Mouse (Mus musculus): Measurements from ENCODE around the gene BC030870. TPM values are rescaled to one million over a fixed set of nuclear protein-coding genes. Genes with fewer than 3 reads are reported as not detected.
"Not testable (repeated sequence)": the region's sequence is repeated elsewhere in the genome, so short reads cannot be mapped to it uniquely, and the experiment has no call there.

Gene BC030870
- polyA plus RNA-seq (2015; fragmentation: Nextera tagmentation; extraction: Ambion mirVana) = 0.19 and 0.24 TPM in 2 replicates

DNA sequence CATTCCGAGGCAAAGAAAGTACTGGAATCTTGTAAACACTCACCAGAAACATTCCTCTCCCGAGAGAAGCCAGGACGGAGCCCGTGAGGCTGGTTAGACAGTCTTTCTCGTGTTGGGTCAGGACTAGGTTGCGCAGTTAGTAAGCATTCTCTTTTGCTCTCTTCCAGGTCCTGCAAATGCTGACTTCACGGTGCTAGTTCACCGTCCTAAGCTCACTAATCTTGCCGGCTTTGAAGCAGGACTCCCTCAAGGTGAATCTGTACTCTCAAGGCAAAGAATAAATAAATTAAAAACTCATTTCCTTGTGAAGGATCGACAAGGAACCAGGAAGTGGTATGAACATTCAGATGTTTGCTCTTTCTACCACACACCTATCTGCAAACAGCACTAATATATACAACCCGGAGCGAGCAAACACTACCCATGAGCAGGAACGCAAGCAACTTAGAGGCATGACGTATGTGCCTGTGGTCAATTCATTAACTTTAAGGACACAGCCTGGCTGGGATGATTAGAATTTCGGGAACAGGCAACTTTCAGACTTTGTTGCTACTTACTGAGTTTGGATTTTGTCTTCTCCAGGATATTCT lies at the start of gene BC030870:
Gene BC030870, minus strand, starts transcription at position 365 of the 590 bp plus-strand sequence.
- Histone ChIP-seq H3K9ac (ENCODE audit: low read length) (no peak within 1 kb of the TSS), H3K4me2 (ENCODE audit: low read depth, low read length) (no peak within 1 kb of the TSS), H3K27ac (ENCODE audit: low read length) (no peak within 1 kb of the TSS), H3K36me3 (ENCODE audit: control insufficient read depth, insufficient read depth) (no peaks in the 10 kb centered on the region), H3K27me3 (ENCODE audit: control insufficient read depth, insufficient read depth, low read length) (no peaks in the 10 kb centered on the region), H3K4me3 (ENCODE audit: low read length) (no peak within 1 kb of the TSS), H3K9me3 (replicated peaks; ENCODE audit: control insufficient read depth, low read length) (no peaks in the 10 kb centered on the region), H3K4me1 (ENCODE audit: control insufficient read depth, insufficient read depth, low read length) (no peaks in the 10 kb centered on the region)
- 72% methylated on average over 15 of the region's 15 CpGs for WGBS
- ATAC-seq (replicated peaks; ENCODE audit: extremely low read depth, insufficient read depth, low FRiP score) = no peak

DNA sequence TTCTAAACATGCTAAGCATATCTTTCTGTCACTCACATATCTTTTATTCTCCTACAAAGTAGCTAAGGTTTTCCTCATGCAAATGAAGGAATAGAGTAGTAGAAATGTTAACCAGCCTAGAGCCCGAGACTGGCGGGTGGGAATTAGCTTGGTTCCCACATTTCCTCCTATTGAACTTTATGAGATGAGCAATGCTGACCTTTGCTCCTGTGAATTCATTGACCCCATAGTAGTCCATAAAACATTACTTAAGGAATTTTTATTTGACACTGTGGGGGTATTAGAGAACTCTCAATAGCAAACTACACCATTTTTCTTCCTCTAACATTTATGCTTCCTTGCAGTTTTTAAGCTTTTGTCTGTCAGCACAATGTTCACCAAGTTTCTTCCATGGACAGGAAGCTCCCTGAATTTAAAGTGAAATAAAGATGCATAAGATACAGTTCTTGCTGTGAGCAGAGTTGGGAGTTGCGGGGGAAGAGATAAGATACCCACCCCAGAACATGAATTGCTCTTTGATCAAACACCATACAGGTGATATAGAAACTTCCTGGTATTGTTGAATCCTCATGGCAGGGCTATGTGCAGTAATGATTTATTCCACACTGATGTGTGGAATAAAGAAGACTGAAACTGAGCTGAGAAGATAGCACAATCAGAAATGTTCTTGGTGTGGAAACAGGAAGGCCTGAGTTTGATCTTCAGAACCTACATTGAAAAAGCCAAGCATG lies 45.5 kb upstream of the BC030870 start:
- no peak for ATAC-seq (replicated peaks; ENCODE audit: extremely low read depth, insufficient read depth, low FRiP score)
- H3K4me3 ChIP-seq (ENCODE audit: low read length) = no peak overlapping the region
- H3K4me1 ChIP-seq (ENCODE audit: control insufficient read depth, insufficient read depth, low read length) = no peaks in the 10 kb centered on the region
- H3K27ac ChIP-seq (ENCODE audit: low read length) = no peak overlapping the region
- 65% methylated on average over 3 of the region's 3 CpGs for WGBS
- H3K27me3 ChIP-seq (ENCODE audit: control insufficient read depth, insufficient read depth, low read length) = no peaks in the 10 kb centered on the region
- H3K9me3 ChIP-seq (replicated peaks; ENCODE audit: control insufficient read depth, low read length) = no peaks in the 10 kb centered on the region
- H3K36me3 ChIP-seq (ENCODE audit: control insufficient read depth, insufficient read depth) = no peaks in the 10 kb centered on the region
- no peak overlapping the region for H3K4me2 ChIP-seq (ENCODE audit: low read depth, low read length)
- H3K9ac ChIP-seq (ENCODE audit: low read length) = no peak overlapping the region

DNA sequence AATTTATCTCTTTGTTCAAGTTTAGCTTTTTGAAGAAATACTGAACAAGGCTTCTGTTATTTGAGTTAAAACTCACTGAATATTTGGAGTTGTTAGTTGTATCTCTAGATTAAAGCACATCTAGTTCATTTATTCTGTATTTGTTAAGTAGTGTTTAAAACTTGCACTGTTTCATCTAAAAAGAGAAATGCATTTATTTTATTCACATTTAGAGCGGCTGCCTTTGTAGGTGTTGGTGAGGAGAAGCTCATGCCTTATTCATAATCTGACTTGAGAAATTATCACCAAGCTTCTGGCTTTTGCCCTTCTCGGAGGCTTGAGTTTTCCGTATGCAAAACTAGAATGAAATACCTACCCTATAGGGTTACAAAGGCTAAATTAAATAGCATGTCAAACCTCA lies 39.8 kb upstream of the BC030870 start:
- Histone ChIP-seq H3K4me1 (ENCODE audit: control insufficient read depth, insufficient read depth, low read length) (no peaks in the 10 kb centered on the region), H3K27me3 (ENCODE audit: control insufficient read depth, insufficient read depth, low read length) (no peaks in the 10 kb centered on the region), H3K4me2 (ENCODE audit: low read depth, low read length) (no peak overlapping the region), H3K9ac (ENCODE audit: low read length) (no peak overlapping the region), H3K27ac (ENCODE audit: low read length) (no peak overlapping the region), H3K4me3 (ENCODE audit: low read length) (no peak overlapping the region), H3K9me3 (replicated peaks; ENCODE audit: control insufficient read depth, low read length) (no peaks in the 10 kb centered on the region), H3K36me3 (ENCODE audit: control insufficient read depth, insufficient read depth) (no peaks in the 10 kb centered on the region)
- ATAC-seq (replicated peaks; ENCODE audit: extremely low read depth, insufficient read depth, low FRiP score) = no peak
- 78% methylated on average over 3 of the region's 3 CpGs for WGBS

DNA sequence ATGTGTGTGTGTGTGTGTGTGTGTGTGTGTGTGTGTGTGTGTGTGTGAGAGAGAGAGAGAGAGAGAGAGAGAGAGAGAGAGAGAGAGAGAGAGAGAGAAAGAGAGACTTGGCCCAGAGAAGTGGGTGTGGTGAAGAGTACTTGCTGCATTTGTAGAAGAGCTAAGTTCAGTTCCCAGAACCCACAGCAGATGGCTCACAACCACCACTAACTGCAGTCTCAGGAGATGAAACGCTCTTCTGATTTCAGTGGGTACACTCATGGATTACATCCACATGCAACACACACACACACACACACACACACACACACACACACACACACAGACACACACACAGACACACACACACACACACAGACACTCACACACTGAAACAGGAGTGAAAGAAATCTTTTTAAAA lies 31.3 kb upstream of the BC030870 start:
- H3K4me1 ChIP-seq (ENCODE audit: control insufficient read depth, insufficient read depth, low read length); H3K27ac ChIP-seq (ENCODE audit: low read length); ATAC-seq (replicated peaks; ENCODE audit: extremely low read depth, insufficient read depth, low FRiP score); H3K9me3 ChIP-seq (replicated peaks; ENCODE audit: control insufficient read depth, low read length); H3K4me3 ChIP-seq (ENCODE audit: low read length); H3K9ac ChIP-seq (ENCODE audit: low read length); H3K27me3 ChIP-seq (ENCODE audit: control insufficient read depth, insufficient read depth, low read length); H3K36me3 ChIP-seq (ENCODE audit: control insufficient read depth, insufficient read depth); H3K4me2 ChIP-seq (ENCODE audit: low read depth, low read length): not testable (repeated sequence)
- WGBS = 44% methylated on average over 1 of the region's 1 CpGs

DNA sequence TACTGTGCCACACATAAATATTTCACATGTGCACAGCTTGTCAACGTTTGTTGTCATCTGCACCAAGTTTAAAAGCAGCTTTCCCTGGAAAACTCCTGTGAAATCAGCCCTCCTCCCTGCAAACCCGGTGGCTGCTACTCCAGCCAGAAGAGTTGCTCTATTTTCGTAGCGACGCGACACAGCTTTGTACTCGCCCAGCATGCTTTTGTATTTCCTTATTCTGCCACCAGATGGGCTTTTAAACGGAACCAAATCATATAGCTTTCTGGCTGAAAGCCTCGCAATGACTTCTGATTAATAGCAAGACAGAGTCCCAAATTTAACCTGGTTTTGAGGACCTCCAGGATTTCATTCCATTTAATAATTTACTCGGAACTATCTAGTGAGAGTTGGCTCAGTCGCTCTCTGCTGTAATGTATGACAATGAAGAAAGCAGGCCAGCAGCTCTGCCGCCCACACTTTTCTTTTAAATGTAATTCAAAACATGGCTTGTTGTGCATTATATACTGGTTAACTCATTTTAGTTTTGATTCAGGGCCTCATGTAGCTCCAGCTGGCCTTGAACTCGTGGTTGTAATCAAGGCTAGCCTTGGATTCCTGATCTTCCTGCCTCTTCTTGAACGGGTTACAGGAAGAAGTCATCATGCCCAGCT lies 29.9 kb upstream of the BC030870 start:
- Histone ChIP-seq H3K36me3 (ENCODE audit: control insufficient read depth, insufficient read depth) (no peaks in the 10 kb centered on the region), H3K27ac (ENCODE audit: low read length) (no peak overlapping the region), H3K4me3 (ENCODE audit: low read length) (no peak overlapping the region), H3K27me3 (ENCODE audit: control insufficient read depth, insufficient read depth, low read length) (no peaks in the 10 kb centered on the region), H3K4me2 (ENCODE audit: low read depth, low read length) (no peak overlapping the region), H3K9me3 (replicated peaks; ENCODE audit: control insufficient read depth, low read length) (no peaks in the 10 kb centered on the region), H3K4me1 (ENCODE audit: control insufficient read depth, insufficient read depth, low read length) (no peaks in the 10 kb centered on the region), H3K9ac (ENCODE audit: low read length) (no peak overlapping the region)
- no peak for ATAC-seq (replicated peaks; ENCODE audit: extremely low read depth, insufficient read depth, low FRiP score)
- WGBS = 66% methylated on average over 14 of the region's 14 CpGs

DNA sequence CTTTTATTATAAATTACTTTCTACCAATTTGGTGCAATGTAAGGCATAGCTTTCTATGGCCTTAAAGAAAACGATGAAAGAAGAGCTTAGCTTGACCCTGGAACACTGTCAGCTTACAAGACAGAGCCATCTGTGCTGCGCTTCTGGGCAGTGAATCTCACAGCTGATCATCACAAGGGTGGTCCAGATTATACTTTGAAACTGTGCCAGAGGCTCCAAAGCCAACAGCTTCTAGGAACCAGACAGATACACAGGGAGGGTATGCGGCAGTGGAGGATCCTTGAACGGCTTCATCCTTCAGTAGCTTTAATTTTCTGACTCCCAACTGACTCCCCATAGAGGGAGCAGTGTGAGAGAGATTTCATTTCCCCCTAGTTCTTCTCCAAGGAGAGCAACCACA lies 28.5 kb upstream of the BC030870 start:
- Histone ChIP-seq H3K9me3 (replicated peaks; ENCODE audit: control insufficient read depth, low read length) (no peaks in the 10 kb centered on the region), H3K9ac (ENCODE audit: low read length) (no peak overlapping the region), H3K4me3 (ENCODE audit: low read length) (no peak overlapping the region), H3K27me3 (ENCODE audit: control insufficient read depth, insufficient read depth, low read length) (no peaks in the 10 kb centered on the region), H3K27ac (ENCODE audit: low read length) (no peak overlapping the region), H3K4me2 (ENCODE audit: low read depth, low read length) (no peak overlapping the region), H3K4me1 (ENCODE audit: control insufficient read depth, insufficient read depth, low read length) (no peaks in the 10 kb centered on the region), H3K36me3 (ENCODE audit: control insufficient read depth, insufficient read depth) (no peaks in the 10 kb centered on the region)
- no peak for ATAC-seq (replicated peaks; ENCODE audit: extremely low read depth, insufficient read depth, low FRiP score)
- WGBS = 86% methylated on average over 4 of the region's 4 CpGs

DNA sequence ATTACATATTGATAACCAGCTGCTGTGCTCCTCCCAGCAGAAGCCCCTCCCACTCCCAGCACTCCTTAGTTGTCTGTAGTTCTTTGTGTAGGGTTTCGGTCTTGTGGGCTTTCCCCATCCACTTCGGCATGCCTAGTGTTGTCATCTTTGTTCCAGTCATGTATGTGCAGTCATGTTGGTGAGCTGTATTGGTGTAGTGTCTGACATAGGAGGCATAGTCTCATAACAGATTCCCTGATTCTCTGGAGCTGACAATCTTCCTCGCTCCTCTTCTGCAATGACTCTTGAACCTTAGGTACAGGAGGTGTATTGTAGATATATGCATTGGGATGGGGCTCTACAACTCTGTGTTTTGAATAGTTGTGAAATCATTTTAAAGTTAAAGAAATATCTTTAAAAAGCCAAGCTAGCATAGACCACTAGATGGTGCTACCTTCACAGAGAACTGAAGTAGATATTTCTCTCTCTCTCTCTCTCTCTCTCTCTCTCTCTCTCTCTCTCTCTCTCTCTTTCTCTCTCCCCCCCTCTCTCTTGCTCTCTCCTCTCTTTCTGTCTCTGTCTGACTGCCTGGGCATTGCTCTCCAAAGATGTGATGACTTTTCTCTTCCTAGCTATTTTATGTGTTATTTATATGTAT lies 9.6 kb upstream of the BC030870 start:
- no peak overlapping the region for H3K9ac ChIP-seq (ENCODE audit: low read length)
- no peak overlapping the region for H3K4me2 ChIP-seq (ENCODE audit: low read depth, low read length)
- no peaks in the 10 kb centered on the region for H3K36me3 ChIP-seq (ENCODE audit: control insufficient read depth, insufficient read depth)
- H3K9me3 ChIP-seq (replicated peaks; ENCODE audit: control insufficient read depth, low read length) = no peaks in the 10 kb centered on the region; the same call in 1 of the 2 replicates
- H3K4me1 ChIP-seq (ENCODE audit: control insufficient read depth, insufficient read depth, low read length) = no peaks in the 10 kb centered on the region
- WGBS = 58% methylated on average over 3 of the region's 3 CpGs
- no peak overlapping the region for H3K4me3 ChIP-seq (ENCODE audit: low read length)
- no peak for ATAC-seq (replicated peaks; ENCODE audit: extremely low read depth, insufficient read depth, low FRiP score)
- H3K27ac ChIP-seq (ENCODE audit: low read length) = no peak overlapping the region
- no peaks in the 10 kb centered on the region for H3K27me3 ChIP-seq (ENCODE audit: control insufficient read depth, insufficient read depth, low read length)

DNA sequence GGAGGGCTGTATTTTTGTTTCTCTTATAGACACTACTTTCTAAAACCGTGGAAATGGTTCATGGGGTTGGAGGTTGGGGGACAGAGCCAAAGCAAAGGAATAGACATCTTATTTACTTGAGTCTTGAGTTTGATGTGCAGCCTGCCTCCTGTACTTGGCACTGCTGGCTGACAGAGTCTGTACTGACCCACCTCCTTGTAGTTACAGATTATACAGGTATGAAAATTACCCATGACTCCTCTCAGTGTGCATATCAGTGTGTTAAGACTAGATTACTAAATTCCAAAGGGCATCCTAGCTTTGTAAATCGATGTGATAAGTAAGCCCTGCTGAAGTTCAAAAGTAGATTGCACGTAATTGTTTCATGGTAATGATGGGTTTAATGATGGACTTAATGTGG lies 2.9 kb downstream of the BC030870 start:
- no peak for ATAC-seq (replicated peaks; ENCODE audit: extremely low read depth, insufficient read depth, low FRiP score)
- WGBS = 71% methylated on average over 3 of the region's 3 CpGs

DNA sequence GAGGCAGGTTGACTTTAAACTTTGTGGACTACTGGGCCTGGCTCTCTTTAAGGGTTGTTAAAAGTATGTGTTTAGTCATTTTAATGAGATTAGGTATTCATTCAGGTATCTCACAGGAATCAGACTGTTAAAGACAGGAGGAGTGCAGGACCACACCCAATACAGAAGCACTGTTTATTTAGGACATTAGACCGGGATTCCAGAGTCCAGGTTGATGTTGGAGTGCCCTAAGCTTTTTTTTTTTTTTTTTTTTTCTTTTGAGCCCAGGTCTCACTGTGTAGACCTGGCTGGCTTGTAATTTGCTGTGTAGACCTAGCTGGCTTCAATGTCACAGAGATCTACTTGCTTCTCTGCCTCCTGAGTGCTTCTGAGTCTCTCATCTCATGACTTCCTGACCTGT lies 3.3 kb downstream of the BC030870 start:
- Histone ChIP-seq H3K9ac (ENCODE audit: low read length) (no peak overlapping the region), H3K36me3 (ENCODE audit: control insufficient read depth, insufficient read depth) (no peaks in the 10 kb centered on the region), H3K27ac (ENCODE audit: low read length) (no peak overlapping the region), H3K4me3 (ENCODE audit: low read length) (no peak overlapping the region), H3K27me3 (ENCODE audit: control insufficient read depth, insufficient read depth, low read length) (no peaks in the 10 kb centered on the region), H3K4me1 (ENCODE audit: control insufficient read depth, insufficient read depth, low read length) (no peaks in the 10 kb centered on the region), H3K9me3 (replicated peaks; ENCODE audit: control insufficient read depth, low read length) (no peaks in the 10 kb centered on the region), H3K4me2 (ENCODE audit: low read depth, low read length) (no peak overlapping the region)
- WGBS = 67% methylated on average over 1 of the region's 1 CpGs
- no peak for ATAC-seq (replicated peaks; ENCODE audit: extremely low read depth, insufficient read depth, low FRiP score)

More for the DNA sequence above, 2.9 kb downstream of the BC030870 start:
- Histone ChIP-seq H3K4me3 (ENCODE audit: low read length) (no peak overlapping the region), H3K9ac (ENCODE audit: low read length) (no peak overlapping the region), H3K4me1 (ENCODE audit: control insufficient read depth, insufficient read depth, low read length) (no peaks in the 10 kb centered on the region), H3K27me3 (ENCODE audit: control insufficient read depth, insufficient read depth, low read length) (no peaks in the 10 kb centered on the region), H3K9me3 (replicated peaks; ENCODE audit: control insufficient read depth, low read length) (no peaks in the 10 kb centered on the region), H3K4me2 (ENCODE audit: low read depth, low read length) (no peak overlapping the region), H3K36me3 (ENCODE audit: control insufficient read depth, insufficient read depth) (no peaks in the 10 kb centered on the region), H3K27ac (ENCODE audit: low read length) (no peak overlapping the region)

Data from heart, embryonic 16.5 days (tissue).